In genomic region chr15:25622867-25623471, GRCm38 (mm10) we compare ENCODE assay signal across 8 mouse cellular contexts. TPM values are rescaled to one million over a fixed set of nuclear protein-coding genes. Genes with fewer than 3 reads are reported as not detected.
DNase-seq lines count a peak whose midpoint lies in the region; ATAC-seq and TF ChIP-seq lines count a peak whose summit lies in the region.

No protein-coding gene starts in this region.

- TF ChIP-seq POLR2A in ES-Bruce4 (IDR thresholded peaks at IDR 0.05; ENCODE audit: insufficient read depth, low read length), result no peak
- no peak for TF ChIP-seq POLR2A in bone marrow macrophage, adult 2 months (IDR thresholded peaks at IDR 0.05; ENCODE audit: borderline replicate concordance, low read depth, low read length)

- no peak for TF ChIP-seq EP300 in ES-Bruce4 (IDR thresholded peaks at IDR 0.05; ENCODE audit: insufficient read depth, low read depth, low read length)

- intact Hi-C loops in heart, postnatal 25 days (cut with DNase I), result loop anchor here (1.0 to 5.0 kb wide), 5 partner anchors 42 to 182 kb away; no protein-coding TSS in a partner anchor

- peak overlapping the region; percentile 97 for H3K4me2 ChIP-seq in forebrain, embryonic 12.5 days
- peak overlapping the region; percentile 65 for H3K4me2 ChIP-seq in stomach, embryonic 16.5 days (ENCODE audit: low read depth, low read length)

- no peaks in the 10 kb centered on the region for H3K36me3 ChIP-seq in ES-Bruce4 (ENCODE audit: control insufficient read depth, insufficient read depth, low read length, poor library complexity, severe bottlenecking)
- H3K36me3 ChIP-seq in forebrain, embryonic 12.5 days (replicated peaks), result no peaks in the 10 kb centered on the region
- peaks cover 5% of the 10 kb centered on the region for H3K36me3 ChIP-seq in limb, embryonic 10.5 days
- no peaks in the 10 kb centered on the region for H3K36me3 ChIP-seq in stomach, embryonic 16.5 days (ENCODE audit: control insufficient read depth, insufficient read depth, low read length)

- H3K4me3 ChIP-seq in ES-Bruce4 (ENCODE audit: low read depth, low read length), result peak overlapping the region; percentile 87
- H3K4me3 ChIP-seq in bone marrow macrophage, adult 2 months (ENCODE audit: insufficient read depth, low read length), result peak overlapping the region; percentile 96
- H3K4me3 ChIP-seq in forebrain, embryonic 12.5 days (replicated peaks), result peak overlapping the region; percentile 71
- H3K4me3 ChIP-seq in limb, embryonic 10.5 days, result peak overlapping the region; percentile 95
- H3K4me3 ChIP-seq in stomach, embryonic 16.5 days (replicated peaks; ENCODE audit: low read length), result peak overlapping the region; percentile 90

- peak; percentile 29 for DNase-seq in heart, postnatal 25 days (ENCODE audit: low spot score)
- peak; percentile 80 for DNase-seq in limb, embryonic 10.5 days (ENCODE audit: low spot score)
- DNase-seq in right cerebral cortex, adult 2 months (ENCODE audit: low spot score in 2 of 2), result no peak

- H3K27me3 ChIP-seq in ES-Bruce4 (ENCODE audit: control insufficient read depth, insufficient read depth, low read length, poor library complexity, severe bottlenecking), result no peaks in the 10 kb centered on the region
- H3K27me3 ChIP-seq in forebrain, embryonic 12.5 days, result peaks cover 42% of the 10 kb centered on the region
- H3K27me3 ChIP-seq in limb, embryonic 10.5 days (ENCODE audit: low read depth, poor library complexity, severe bottlenecking), result no peaks in the 10 kb centered on the region
- no peaks in the 10 kb centered on the region for H3K27me3 ChIP-seq in stomach, embryonic 16.5 days (ENCODE audit: control insufficient read depth, insufficient read depth, low read length)

- H3K9me3 ChIP-seq in ES-Bruce4 (replicated peaks; ENCODE audit: control insufficient read depth, insufficient read depth, low read length, poor library complexity, severe bottlenecking), result no peaks in the 10 kb centered on the region
- H3K9me3 ChIP-seq in forebrain, embryonic 12.5 days, result no peaks in the 10 kb centered on the region
- no peaks in the 10 kb centered on the region for H3K9me3 ChIP-seq in limb, embryonic 10.5 days (replicated peaks)
- no peaks in the 10 kb centered on the region for H3K9me3 ChIP-seq in stomach, embryonic 16.5 days (replicated peaks; ENCODE audit: control insufficient read depth, low read length)

- no peak for TF ChIP-seq CTCF in ES-Bruce4 (IDR thresholded peaks at IDR 0.05; ENCODE audit: low read depth, low read length)
- no peak for TF ChIP-seq CTCF in bone marrow macrophage, adult 2 months (IDR thresholded peaks at IDR 0.05; ENCODE audit: low read depth, low read length)

- under 1% methylated on average over 60 of the region's 61 CpGs for WGBS in forebrain, embryonic 12.5 days
- WGBS in limb, embryonic 10.5 days, result under 1% methylated on average over 61 of the region's 61 CpGs
- WGBS in stomach, embryonic 16.5 days, result under 1% methylated on average over 60 of the region's 61 CpGs

- H3K4me1 ChIP-seq in ES-Bruce4 (ENCODE audit: control insufficient read depth, insufficient read depth, low read length), result no peaks in the 10 kb centered on the region
- H3K4me1 ChIP-seq in bone marrow macrophage, adult 2 months (ENCODE audit: control insufficient read depth, insufficient read depth, low read length), result peaks cover 25% of the 10 kb centered on the region
- H3K4me1 ChIP-seq in forebrain, embryonic 12.5 days, result peaks cover 17% of the 10 kb centered on the region
- H3K4me1 ChIP-seq in limb, embryonic 10.5 days, result peaks cover 47% of the 10 kb centered on the region
- peaks cover 24% of the 10 kb centered on the region for H3K4me1 ChIP-seq in stomach, embryonic 16.5 days (ENCODE audit: control insufficient read depth, insufficient read depth, low read length)

- H3K27ac ChIP-seq in ES-Bruce4 (ENCODE audit: insufficient read depth, low read length), result peak overlapping the region; percentile 7; the same call in 1 of the 2 replicates
- peak overlapping the region; percentile 66 for H3K27ac ChIP-seq in bone marrow macrophage, adult 2 months (ENCODE audit: insufficient read depth, low read depth, low read length)
- peak overlapping the region; percentile 21 for H3K27ac ChIP-seq in forebrain, embryonic 12.5 days
- peak overlapping the region; percentile 97 for H3K27ac ChIP-seq in limb, embryonic 10.5 days
- peak overlapping the region; percentile 90 for H3K27ac ChIP-seq in stomach, embryonic 16.5 days (ENCODE audit: low read length)

- no peak; the same call in 1 of the 2 replicates for ATAC-seq in forebrain, embryonic 12.5 days (ENCODE audit: low FRiP score)
- peak; percentile 9; the same call in 1 of the 2 replicates for ATAC-seq in megakaryocyte-erythroid progenitor cell, adult 5-6 weeks (replicated peaks; ENCODE audit: low FRiP score, low TSS enrichment, poor library complexity, severe bottlenecking)
- peak; percentile 0; the same call in 1 of the 2 replicates for ATAC-seq in stomach, embryonic 16.5 days (ENCODE audit: insufficient read depth, low FRiP score)

- peak overlapping the region; percentile 71 for H3K9ac ChIP-seq in ES-Bruce4 (ENCODE audit: low read depth, poor library complexity, severe bottlenecking)
- H3K9ac ChIP-seq in forebrain, embryonic 12.5 days, result peak overlapping the region; percentile 66
- peak overlapping the region; percentile 90 for H3K9ac ChIP-seq in stomach, embryonic 16.5 days (ENCODE audit: low read length)

RNA-seq across cellular contexts. Expression of gene Myo10, which starts 0.6 kb away (rescaled TPM):
- polyA plus RNA-seq in ES-Bruce4 (2011; ENCODE audit: insufficient read depth, insufficient read length, low read depth, missing spikeins), result 166 and 171 TPM in 2 replicates
- 13.9 and 17.2 TPM in 2 replicates for polyA plus RNA-seq in bone marrow macrophage, adult 2 months (2012; ENCODE audit: insufficient read depth, insufficient read length, missing spikeins)
- 65.6 and 82.4 TPM in 2 replicates for polyA plus RNA-seq in forebrain, embryonic 12.5 days (2016; fragmentation: Nextera tagmentation; extraction: Ambion mirVana)
- total RNA-seq in heart, postnatal 25 days (2021), result 10 to 100 TPM; 64.4 to 66.1 TPM
- polyA plus RNA-seq in limb, embryonic 10.5 days (2016; fragmentation: Nextera tagmentation; extraction: Ambion mirVana), result 38.5 and 47.2 TPM in 2 replicates
- 1.6 and 6.6 TPM in 2 replicates for total RNA-seq in megakaryocyte-erythroid progenitor cell, adult 5-6 weeks (2014; fragmentation: Nextera tagmentation)
- 3.9 and 6.8 TPM in 2 replicates for total RNA-seq in megakaryocyte-erythroid progenitor cell, adult 5-6 weeks (2017)
- 26.1 and 30.4 TPM in 2 replicates for polyA plus RNA-seq in stomach, embryonic 16.5 days (2015; fragmentation: Nextera tagmentation; extraction: Ambion mirVana)

Comparison
In these comparisons a context has a peak if more than half of its experiments do, and no peak if none do; other contexts are left out.
1. H3K27ac ChIP-seq: peak in every context shown above with its lines; median percentile 97 in limb, embryonic 10.5 days; 90 in stomach, embryonic 16.5 days; 66 in bone marrow macrophage, adult 2 months; 21 in forebrain, embryonic 12.5 days; 7 in ES-Bruce4.
2. DNase-seq: peak in heart, postnatal 25 days (single experiment) and limb, embryonic 10.5 days (single experiment); none in right cerebral cortex, adult 2 months (0 of 2).
3. Peak in every context shown above with its lines, with median percentiles within 50 percentile points of each other: H3K4me3 ChIP-seq and H3K9ac ChIP-seq.